Mouse (Mus musculus): ENCODE measurements around the gene Gsap. TPM values are rescaled to one million over a fixed set of nuclear protein-coding genes. Genes with fewer than 3 reads are reported as not detected.

Gsap gene
- polyA plus RNA-seq, 1 experiment, result 4.5 TPM

- no peaks in the 10 kb centered on the region for H3K79me3 ChIP-seq (ENCODE audit: low read depth)
- TF ChIP-seq MAX (IDR thresholded peaks at IDR 0.05) (no peak), MYOD1 (IDR thresholded peaks at IDR 0.05; ENCODE audit: control insufficient read depth, insufficient read length, low read depth) (no peak), FOSL1 (IDR thresholded peaks at IDR 0.05; ENCODE audit: insufficient read depth, low read length, poor library complexity, severe bottlenecking) (no peak), USF1 (IDR thresholded peaks at IDR 0.05; ENCODE audit: low read depth) (no peak), CEBPB (IDR thresholded peaks at IDR 0.05; ENCODE audit: low read depth) (no peak), CTCF (IDR thresholded peaks at IDR 0.05; ENCODE audit: control insufficient read depth, insufficient read depth, insufficient read length) (no peak), MYOG (IDR thresholded peaks at IDR 0.05; ENCODE audit: control insufficient read depth, extremely low read depth, insufficient read length) (no peak)
- H3K4me3 ChIP-seq (ENCODE audit: insufficient read depth, poor library complexity, severe bottlenecking), result no peak overlapping the region
- H3K27me3 ChIP-seq (ENCODE audit: control insufficient read depth, insufficient read depth, insufficient read length), result no peaks in the 10 kb centered on the region
- H3K36me3 ChIP-seq (ENCODE audit: control insufficient read depth, insufficient read depth), result peaks cover 2% of the 10 kb centered on the region
- no peaks in the 10 kb centered on the region for H3K79me2 ChIP-seq (ENCODE audit: control insufficient read depth, insufficient read depth)
- H3ac ChIP-seq (ENCODE audit: control insufficient read depth, insufficient read length, low read depth), result no peak overlapping the region
Measured at GRCm38 (mm10) chr5:21263202-21264055, 77.4 kb downstream of the Gsap start.

- TF ChIP-seq CEBPB (IDR thresholded peaks at IDR 0.05; ENCODE audit: low read depth) (no peak), MYOD1 (IDR thresholded peaks at IDR 0.05; ENCODE audit: control insufficient read depth, insufficient read length, low read depth) (no peak), MYOG (IDR thresholded peaks at IDR 0.05; ENCODE audit: control insufficient read depth, extremely low read depth, insufficient read length) (no peak), FOSL1 (IDR thresholded peaks at IDR 0.05; ENCODE audit: insufficient read depth, low read length, poor library complexity, severe bottlenecking) (no peak), CTCF (IDR thresholded peaks at IDR 0.05; ENCODE audit: control insufficient read depth, insufficient read depth, insufficient read length) (no peak), MAX (IDR thresholded peaks at IDR 0.05) (no peak), USF1 (IDR thresholded peaks at IDR 0.05; ENCODE audit: low read depth) (no peak)
- Histone ChIP-seq H3K36me3 (ENCODE audit: control insufficient read depth, insufficient read depth) (no peaks in the 10 kb centered on the region), H3K4me3 (ENCODE audit: insufficient read depth, poor library complexity, severe bottlenecking) (no peak overlapping the region)
Measured at GRCm38 (mm10) chr5:21264352-21265021, 78.4 kb downstream of the Gsap start.

GRCm38 (mm10) chr5:21265049-21265448 lies 79.0 kb downstream of the Gsap start:
- Histone ChIP-seq H3K36me3 (ENCODE audit: control insufficient read depth, insufficient read depth) (no peaks in the 10 kb centered on the region), H3K4me3 (ENCODE audit: insufficient read depth, poor library complexity, severe bottlenecking) (no peak overlapping the region), H3K27me3 (ENCODE audit: control insufficient read depth, insufficient read depth, insufficient read length) (no peaks in the 10 kb centered on the region), H3ac (ENCODE audit: control insufficient read depth, insufficient read length, low read depth) (no peak overlapping the region), H3K79me2 (ENCODE audit: control insufficient read depth, insufficient read depth) (no peaks in the 10 kb centered on the region), H3K79me3 (ENCODE audit: low read depth) (no peaks in the 10 kb centered on the region)
- TF ChIP-seq CTCF (IDR thresholded peaks at IDR 0.05; ENCODE audit: control insufficient read depth, insufficient read depth, insufficient read length) (peak; percentile 86), MYOG (IDR thresholded peaks at IDR 0.05; ENCODE audit: control insufficient read depth, extremely low read depth, insufficient read length) (no peak), USF1 (IDR thresholded peaks at IDR 0.05; ENCODE audit: low read depth) (no peak), FOSL1 (IDR thresholded peaks at IDR 0.05; ENCODE audit: insufficient read depth, low read length, poor library complexity, severe bottlenecking) (no peak), CEBPB (IDR thresholded peaks at IDR 0.05; ENCODE audit: low read depth) (no peak), MAX (IDR thresholded peaks at IDR 0.05) (no peak), MYOD1 (IDR thresholded peaks at IDR 0.05; ENCODE audit: control insufficient read depth, insufficient read length, low read depth) (no peak)

More at GRCm38 (mm10) chr5:21264352-21265021, 78.4 kb downstream of the Gsap start:
- H3K27me3 ChIP-seq (ENCODE audit: control insufficient read depth, insufficient read depth, insufficient read length), result no peaks in the 10 kb centered on the region
- H3K79me3 ChIP-seq (ENCODE audit: low read depth), result no peaks in the 10 kb centered on the region
- no peak overlapping the region for H3ac ChIP-seq (ENCODE audit: control insufficient read depth, insufficient read length, low read depth)
- H3K79me2 ChIP-seq (ENCODE audit: control insufficient read depth, insufficient read depth), result no peaks in the 10 kb centered on the region

GRCm38 (mm10) chr5:21267090-21267489 lies 81.0 kb downstream of the Gsap start:
- Histone ChIP-seq H3K27me3 (ENCODE audit: control insufficient read depth, insufficient read depth, insufficient read length) (no peaks in the 10 kb centered on the region), H3ac (ENCODE audit: control insufficient read depth, insufficient read length, low read depth) (no peak overlapping the region), H3K79me2 (ENCODE audit: control insufficient read depth, insufficient read depth) (no peaks in the 10 kb centered on the region), H3K36me3 (ENCODE audit: control insufficient read depth, insufficient read depth) (no peaks in the 10 kb centered on the region), H3K79me3 (ENCODE audit: low read depth) (no peaks in the 10 kb centered on the region), H3K4me3 (ENCODE audit: insufficient read depth, poor library complexity, severe bottlenecking) (no peak overlapping the region)
- TF ChIP-seq CEBPB (IDR thresholded peaks at IDR 0.05; ENCODE audit: low read depth) (no peak), USF1 (IDR thresholded peaks at IDR 0.05; ENCODE audit: low read depth) (no peak), MYOD1 (IDR thresholded peaks at IDR 0.05; ENCODE audit: control insufficient read depth, insufficient read length, low read depth) (no peak), CTCF (IDR thresholded peaks at IDR 0.05; ENCODE audit: control insufficient read depth, insufficient read depth, insufficient read length) (no peak), FOSL1 (IDR thresholded peaks at IDR 0.05; ENCODE audit: insufficient read depth, low read length, poor library complexity, severe bottlenecking) (no peak), MAX (IDR thresholded peaks at IDR 0.05) (no peak), MYOG (IDR thresholded peaks at IDR 0.05; ENCODE audit: control insufficient read depth, extremely low read depth, insufficient read length) (no peak)

- Histone ChIP-seq H3K79me2 (ENCODE audit: control insufficient read depth, insufficient read depth) (no peaks in the 10 kb centered on the region), H3K4me3 (ENCODE audit: insufficient read depth, poor library complexity, severe bottlenecking) (no peak overlapping the region), H3ac (ENCODE audit: control insufficient read depth, insufficient read length, low read depth) (no peak overlapping the region), H3K36me3 (ENCODE audit: control insufficient read depth, insufficient read depth) (no peaks in the 10 kb centered on the region), H3K79me3 (ENCODE audit: low read depth) (no peaks in the 10 kb centered on the region), H3K27me3 (ENCODE audit: control insufficient read depth, insufficient read depth, insufficient read length) (no peaks in the 10 kb centered on the region)
- TF ChIP-seq CTCF (IDR thresholded peaks at IDR 0.05; ENCODE audit: control insufficient read depth, insufficient read depth, insufficient read length), result no peak
- TF ChIP-seq FOSL1 (IDR thresholded peaks at IDR 0.05; ENCODE audit: insufficient read depth, low read length, poor library complexity, severe bottlenecking), result no peak
- TF ChIP-seq MYOG (IDR thresholded peaks at IDR 0.05; ENCODE audit: control insufficient read depth, extremely low read depth, insufficient read length), result no peak
- TF ChIP-seq CEBPB (IDR thresholded peaks at IDR 0.05; ENCODE audit: low read depth), result no peak
- TF ChIP-seq MAX (IDR thresholded peaks at IDR 0.05), result no peak
- TF ChIP-seq USF1 (IDR thresholded peaks at IDR 0.05; ENCODE audit: low read depth), result no peak
- TF ChIP-seq MYOD1 (IDR thresholded peaks at IDR 0.05; ENCODE audit: control insufficient read depth, insufficient read length, low read depth), result no peak
Measured at GRCm38 (mm10) chr5:21269446-21269845, 83.4 kb downstream of the Gsap start.

Data from C2C12 (cell line).